Mouse (Mus musculus): Measurements from ENCODE around the gene Nasp.

Nasp gene

DNA sequence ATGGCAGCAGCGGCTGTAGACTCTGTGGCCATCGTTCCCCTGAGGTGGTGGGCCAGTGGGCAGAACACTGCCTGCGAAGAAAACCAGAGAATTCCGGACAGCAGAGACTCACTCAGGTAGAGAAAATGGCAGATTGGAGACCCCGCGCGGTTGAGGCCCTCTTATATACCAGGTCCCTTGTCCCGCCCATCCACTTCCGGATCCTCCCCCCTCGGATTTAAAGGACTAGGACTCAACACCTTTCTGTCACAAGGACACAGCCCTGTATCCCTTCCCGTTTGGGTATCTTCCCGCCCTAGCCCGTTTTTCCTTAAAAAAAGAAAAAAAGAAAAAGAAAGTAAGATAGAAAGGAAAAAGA, 403 bp downstream of the Nasp start:
- peak; percentile 95 for DNase-seq

DNA sequence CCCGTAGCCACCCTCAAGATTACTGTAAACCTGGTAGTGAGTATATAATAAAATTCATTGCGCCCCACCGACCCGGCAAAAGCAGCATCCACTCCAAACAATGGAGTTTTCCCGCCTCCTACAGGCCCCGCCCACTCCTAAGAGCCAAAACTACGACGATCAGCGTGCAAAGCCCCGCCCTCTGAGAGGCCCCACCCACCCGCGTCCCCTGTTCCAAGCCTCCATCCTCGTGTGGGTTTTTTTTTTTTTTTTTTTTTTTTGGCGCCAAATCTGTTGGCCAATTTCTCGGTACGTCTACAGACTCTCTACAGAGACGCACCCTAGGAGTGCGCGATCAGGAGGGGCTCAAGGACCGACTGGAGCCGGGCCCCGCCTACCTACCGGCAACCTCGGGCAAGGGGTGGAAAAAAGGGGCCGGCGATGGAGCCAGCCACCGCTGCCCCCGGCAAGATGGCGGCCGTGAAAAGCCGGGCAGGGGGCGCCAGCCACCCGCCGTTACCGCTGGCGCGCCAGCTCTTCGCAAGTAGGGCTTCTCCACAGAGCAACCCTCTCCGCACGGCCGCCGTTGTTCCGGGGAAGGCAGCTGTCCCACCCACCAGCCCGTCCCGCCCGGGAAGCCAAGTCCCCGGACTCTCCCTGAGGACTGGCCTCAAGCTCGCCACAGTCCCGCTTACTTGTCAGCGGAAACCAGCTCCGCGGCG, 933 bp downstream of the Nasp start:
- DNase-seq: peak; percentile 84

DNA sequence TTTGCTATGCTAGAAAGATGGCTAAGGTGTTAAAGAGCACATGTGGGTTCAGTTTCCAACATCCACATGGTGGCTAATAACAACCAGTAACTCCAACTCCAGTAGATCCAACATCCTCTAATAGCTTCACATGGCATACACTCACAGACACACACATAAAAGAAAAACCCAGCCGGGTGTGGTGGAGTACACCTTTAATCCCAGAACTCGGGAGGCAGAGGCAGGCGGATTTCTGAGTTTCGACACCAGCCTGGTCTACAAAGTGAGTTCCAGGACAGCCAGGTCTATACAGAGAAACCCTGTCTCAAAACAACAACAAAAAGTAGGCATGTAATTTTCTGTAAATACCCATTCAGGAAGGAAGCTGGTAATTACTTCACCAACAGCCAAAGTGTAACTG, 2.9 kb downstream of the Nasp start:
- no peak for DNase-seq

DNA sequence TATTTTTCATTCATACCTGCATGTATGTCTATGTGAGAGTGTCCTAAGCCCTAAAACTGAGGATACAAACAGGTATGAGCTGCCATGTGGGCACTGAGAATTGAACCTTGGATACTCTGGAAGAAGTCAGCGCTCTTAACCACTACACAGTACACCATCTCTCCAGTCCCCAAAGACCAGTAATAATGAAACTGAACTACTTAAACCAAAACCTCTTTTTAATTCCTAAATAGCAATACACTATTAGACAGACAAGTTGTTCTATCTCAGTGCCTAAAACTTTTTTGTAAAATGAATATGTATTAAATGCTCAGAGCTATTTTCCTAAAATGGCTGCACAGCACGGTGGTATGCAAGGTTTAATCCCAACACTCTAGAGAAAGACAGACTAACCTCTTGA, 12.5 kb downstream of the Nasp start:
- no peak for DNase-seq

DNA sequence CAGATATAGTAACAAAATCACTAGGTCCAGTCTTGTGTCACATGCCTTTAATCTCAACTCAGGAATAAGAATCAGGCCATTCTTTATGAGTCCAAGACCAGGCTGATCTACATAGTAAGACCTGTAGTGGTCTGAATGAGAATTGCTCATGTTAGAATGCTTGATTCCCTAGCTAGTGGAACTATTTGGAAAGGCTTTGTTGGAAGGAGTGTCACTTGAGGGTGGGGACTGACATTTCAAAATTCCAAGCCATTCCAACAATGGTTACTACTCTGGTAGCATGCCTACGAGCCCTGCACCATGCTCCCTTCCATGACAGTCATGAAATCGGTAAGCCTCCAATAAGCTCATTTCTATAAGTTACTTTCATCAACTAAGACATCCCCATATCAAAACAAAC, 15.1 kb downstream of the Nasp start:
- no peak for DNase-seq

DNA sequence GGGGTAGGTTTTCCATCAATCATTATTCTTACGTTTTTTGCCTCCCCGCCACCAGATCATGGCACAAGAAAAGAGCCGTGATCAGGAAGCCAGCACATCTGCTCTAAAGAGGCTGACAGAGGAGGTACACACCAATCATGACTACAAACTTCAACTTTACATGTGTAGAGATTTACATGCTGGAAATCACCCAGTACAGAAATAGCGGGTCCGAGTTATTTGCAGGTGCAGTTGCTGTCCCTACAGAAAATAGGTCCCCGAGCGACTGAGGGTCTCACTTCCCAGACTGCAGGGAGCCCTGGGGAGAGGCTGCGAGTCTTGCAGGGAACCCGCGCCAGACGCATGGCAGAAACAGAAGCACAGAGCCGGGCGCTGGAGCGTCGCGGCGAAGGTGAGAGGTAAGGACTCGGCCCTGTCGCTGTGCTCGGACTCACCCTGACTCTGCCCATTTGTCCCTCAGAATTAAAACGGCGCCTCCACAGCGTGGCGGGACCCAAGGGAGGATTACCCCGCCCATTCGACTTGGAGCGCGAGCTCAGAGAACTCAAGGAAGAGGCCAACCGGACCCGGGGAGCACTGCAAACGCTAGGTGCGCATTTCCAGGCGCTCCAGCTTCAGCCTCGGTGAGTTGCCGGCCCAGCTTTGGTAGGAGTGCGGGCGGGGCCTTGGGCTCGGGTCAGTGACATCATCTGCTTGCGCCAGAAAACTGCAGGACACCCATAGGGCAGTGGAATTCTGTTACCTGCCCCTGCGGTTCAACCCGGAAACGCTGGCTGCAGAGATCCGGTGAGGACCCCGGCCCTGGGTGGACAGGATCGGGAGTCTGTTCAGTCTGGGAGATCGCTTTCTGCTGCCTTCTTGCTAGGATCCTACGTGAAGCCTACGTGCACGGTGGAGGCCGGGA, 30.5 kb downstream of the Nasp start:
- peak; percentile 93 for DNase-seq

DNA sequence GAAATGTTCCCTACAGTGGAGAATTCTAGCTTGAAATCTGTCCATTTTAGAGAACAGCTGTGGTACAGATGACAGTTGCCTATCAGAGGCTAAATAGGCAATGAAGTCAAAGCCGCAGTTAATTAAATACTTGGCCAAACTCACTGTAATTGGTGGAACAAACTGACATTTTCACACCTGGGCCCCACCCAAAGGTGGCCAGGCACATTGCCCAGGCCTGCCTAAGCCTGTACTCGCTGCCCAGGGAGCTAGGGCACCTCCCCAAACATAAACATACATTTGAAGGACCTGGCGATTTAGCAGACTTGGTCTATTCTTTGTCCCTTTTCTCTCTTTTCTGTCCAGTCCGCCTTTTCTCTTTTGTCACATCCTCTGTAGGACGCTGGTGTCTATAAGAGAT, 31.4 kb downstream of the Nasp start, which contains the start of gene Ccdc17:
Gene Ccdc17 (plus strand): TSS at position 276 of the 400 bp plus-strand sequence.
- DNase-seq: peak; percentile 13

DNA sequence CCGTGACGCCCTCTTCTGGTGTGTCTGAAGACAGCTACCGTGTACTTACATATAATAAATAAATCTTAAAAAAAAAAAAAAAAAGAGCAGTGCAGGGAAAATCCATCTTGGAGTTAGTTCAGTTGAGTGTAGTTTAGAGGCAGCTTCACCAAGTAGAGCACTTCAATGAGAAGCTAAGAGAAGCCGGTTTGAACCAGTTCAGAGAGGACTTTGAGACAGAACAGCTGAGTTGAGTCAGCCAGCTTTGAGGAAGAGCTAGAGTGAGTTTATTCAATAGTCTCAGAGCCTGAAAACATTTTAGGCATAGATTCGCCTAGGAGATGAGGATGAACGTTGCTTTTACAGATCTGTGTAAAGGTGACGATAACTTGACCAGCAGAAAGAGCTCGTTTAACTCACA, 31.9 kb downstream of the Nasp start:
- DNase-seq: no peak

DNA sequence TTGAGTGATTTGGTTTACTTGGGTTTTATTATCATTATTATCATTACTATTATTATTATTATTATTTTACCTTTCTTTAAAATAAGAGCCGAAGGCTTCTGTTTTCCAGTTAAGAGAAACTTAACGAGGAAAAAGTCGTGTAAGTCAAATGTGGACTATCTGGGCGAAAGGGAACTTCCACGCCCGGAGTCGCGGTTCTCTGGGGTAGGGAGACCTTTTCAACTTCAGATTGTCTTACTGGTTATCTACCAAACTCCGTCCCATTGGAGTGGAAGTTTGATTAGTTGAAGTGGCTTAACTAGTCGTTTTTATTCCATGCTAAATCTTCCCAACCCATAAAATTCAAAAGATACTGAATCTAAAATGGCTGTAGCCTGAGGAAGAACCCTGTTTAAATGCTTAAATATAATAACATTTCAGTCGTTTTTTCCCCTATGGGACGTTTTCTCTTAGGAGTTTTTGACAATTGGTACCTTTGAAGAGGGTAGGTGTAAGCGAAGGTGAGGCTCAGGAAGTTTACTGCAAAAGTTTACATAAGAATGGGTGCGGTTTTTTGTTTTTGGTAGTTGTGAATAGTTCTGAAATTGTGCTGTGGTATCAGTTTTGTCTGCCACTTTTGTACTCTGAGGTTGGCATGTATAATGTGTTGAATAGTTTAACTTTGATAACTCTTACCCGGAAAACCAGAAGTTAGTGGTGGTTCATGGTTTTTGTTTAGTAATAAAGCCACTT, 69.4 kb downstream of the Nasp start:
- no peak for DNase-seq

DNA sequence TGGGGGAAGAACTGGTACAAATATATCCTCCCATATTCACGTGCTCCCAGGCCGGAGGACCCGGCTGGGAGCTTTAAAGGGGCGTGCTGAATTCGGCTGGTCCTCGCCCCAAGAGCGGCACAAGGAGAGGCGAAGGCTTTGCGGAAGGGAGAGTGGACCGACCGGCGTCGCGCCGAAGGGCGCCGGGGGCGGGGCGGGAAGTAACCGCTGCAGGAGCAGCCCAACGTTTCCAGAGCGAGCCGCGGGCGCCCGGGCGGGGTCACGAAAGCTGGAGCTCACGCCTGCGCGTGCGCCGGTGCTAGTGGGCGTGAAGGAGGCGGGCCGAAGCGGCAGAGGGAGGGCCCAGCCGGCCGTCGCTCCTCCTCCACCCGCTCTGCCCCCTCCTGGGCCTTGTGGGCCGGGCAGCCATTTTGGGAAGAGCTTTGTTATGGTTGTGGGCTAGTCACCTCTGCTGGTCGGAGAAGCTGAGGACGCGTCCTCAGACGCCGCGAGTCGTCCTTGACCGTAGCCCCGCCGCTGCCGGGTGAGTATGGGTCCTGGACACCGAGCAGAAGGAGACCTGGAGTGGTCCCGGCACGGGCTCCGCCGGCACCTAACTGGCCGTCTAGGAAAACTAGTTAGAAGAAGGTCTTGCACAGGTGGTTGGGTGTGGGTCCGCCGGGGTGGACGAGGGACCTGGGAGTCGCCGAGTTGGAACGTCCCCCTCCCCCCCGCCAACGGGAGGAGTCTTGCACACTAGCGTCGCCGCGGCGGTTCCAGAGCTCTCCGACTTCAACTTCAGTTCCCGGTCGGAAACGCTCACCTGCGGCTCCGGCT, 70.2 kb downstream of the Nasp start, which contains the start of gene Gpbp1l1:
Gene Gpbp1l1 (plus strand): TSS at position 353 of the 816 bp plus-strand sequence.
- peak; percentile 98 for DNase-seq

DNA sequence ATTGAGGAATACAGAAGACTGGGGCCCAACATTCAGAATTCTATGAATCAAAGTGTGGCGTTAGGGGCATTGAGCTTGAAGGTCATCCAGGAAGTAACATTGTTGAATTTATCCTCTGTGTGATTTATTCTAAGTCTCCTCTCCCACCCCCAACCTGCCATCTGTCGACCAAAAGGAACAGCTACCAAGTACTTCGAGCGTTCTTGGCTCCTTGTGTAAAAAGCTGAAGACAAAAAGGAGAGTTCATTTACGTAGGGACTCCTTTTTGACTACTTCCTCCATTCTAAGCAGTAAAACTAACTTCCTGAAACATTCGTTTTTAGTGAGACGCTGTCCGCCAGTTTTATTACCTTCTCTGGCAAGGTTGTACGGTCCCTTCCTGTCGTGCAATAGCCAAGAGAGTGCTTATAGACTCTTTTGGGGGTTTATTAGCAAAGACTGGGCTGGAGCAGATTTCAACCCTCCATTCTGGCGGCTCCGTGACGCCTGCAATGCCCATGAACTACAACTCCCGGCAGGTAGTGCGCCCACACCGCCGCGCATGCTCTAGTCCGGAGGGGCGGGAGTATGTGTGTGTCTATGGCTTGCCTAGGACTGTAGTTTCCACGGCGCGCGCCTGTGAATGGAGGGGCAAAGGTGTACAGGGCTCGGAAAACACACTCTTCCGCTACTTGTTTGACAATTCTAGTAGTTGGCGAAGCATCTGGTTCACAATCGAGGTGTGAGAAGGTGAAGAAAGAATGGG, 71.0 kb downstream of the Nasp start:
- peak; percentile 95 for DNase-seq

DNA sequence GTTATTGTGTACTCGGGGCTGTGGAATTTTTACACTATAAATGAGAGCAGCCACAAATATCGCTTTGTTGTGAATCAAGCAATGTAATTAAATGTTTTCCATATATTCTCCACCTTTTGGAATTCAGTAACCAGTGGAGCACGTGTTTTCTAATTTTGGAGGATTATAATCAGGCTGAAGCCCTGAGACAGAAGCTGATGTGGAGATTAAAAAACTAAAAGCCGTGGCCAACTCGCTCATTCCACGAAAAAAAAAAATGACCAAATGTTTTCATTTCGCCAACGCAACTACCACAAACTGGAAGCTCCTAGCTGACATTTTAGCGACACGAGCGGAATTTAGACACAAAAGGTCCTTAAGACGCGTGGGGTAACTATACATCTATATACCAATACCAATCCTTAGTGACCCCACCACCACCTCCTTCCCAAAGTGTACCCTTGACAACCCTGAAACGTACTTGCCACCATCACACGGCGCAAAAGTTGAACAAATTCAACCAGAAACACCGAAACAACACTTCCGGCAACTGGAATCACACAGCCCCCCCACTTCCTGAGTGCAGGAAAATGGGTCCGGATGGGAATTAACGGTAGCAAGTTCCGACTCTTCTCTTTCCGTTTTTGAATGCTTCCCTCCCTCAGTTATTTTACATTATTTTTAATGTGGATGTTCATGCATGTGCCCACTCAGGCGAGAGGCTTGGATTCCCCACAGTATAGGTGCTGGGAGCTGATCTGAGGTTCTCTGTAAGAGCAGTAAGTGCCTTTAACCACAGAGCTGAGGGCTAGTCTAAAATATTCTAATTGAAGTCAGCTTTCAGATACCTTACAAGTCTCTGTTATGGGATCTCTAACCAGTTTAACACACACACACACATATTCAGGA, 72.1 kb downstream of the Nasp start, which contains the start of gene Tmem69:
Gene Tmem69 (minus strand): TSS at position 524 of the 888 bp plus-strand sequence.
- DNase-seq: peak; percentile 86

DNA sequence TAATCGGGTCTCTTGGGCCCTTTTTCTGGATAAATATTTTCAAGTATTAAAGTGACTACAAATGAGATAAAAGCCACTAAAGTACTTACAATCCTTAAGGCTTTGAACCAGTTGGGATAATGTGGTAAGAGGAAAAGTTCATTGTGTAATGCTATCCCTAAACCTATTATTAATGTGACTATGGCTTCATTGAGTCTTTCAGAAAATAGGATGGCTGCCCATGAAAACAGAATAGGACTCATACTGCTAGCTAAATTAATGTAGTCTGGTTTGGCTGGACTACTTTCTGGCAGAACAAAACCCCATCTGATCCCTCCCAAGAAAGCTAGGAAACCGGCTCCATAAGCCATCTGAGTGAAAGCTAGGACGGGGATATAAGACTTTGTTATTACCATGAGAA, 74.7 kb downstream of the Nasp start:
- DNase-seq: no peak
